Mouse (Mus musculus): ENCODE measurements around the gene Trabd2b.

The Trabd2b gene

DNA sequence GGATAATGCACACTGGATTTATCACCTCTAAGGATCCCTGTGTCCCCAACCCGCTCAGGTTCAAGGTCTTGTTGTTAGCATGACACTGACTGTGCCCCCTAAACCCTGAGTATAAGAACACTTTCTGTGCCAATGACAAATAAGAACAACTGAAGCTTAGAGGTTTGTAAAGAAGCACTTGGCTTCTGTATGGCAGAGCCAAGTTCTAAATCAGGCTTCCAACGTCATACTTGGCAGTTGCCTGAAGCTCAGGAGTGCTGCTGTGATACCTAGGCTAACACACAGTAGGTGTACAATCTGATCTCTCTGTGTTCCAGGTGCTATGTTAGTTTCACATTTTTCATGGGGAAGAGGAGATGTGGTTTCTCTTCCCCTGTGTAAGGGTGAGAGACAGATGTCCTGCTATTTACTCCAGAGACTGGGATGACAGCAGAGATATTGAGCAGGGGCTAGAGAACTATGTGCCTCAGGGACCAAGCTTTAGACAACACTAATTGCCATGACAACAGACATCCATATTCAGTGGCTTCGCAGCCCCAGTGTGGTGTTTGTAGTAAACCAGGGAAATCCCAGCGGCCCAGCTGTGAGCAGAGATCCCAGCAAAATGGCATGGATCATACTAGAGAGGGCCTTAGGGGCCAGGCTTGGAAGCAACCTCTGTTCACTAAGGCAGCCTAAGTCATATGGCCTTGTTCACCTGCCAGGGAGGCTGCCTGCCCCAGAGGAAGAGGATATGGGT is 89.3 kb downstream of the Trabd2b start:
- peak; percentile 40 for DNase-seq (ENCODE audit: low spot score in 2 of 2)

DNA sequence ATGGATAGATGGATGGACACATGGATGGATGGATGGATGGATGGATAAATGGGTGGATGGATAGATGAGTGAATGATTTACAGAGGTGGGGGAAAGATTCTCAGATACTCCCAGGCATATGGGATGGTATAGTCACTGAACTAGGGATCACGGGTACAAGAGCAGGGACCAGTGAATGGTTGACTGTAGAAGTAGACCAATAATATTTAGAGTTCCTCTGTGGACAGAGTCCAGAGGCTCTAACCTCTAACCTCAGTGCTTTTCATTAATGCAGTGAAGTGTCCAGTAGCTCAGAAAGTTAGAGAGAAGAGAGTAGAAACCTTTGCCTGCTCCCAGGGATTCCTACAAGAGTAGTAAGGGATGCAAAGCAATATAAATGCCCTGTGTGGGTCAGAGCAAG is 93.1 kb downstream of the Trabd2b start:
- no peak for DNase-seq (ENCODE audit: low spot score in 2 of 2)

DNA sequence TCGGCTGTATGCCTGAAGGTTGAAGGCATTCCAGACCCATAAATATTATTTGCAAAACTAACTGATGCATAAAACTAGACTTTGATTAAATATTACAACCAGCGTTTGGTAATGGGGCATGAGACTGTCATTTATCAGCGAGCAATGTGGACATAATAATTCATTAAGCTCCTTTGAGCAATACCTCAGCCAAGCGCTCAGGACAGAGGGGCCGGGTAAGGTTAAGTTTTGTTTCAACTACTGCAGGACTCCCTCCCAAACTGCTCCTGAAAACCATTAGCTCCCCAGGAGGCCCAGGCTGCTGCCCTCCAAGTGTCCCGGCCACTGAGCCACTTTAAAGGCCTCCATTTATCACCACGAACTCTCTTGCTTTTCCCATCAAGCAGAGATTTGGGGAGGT is 93.8 kb downstream of the Trabd2b start:
- no peak for DNase-seq (ENCODE audit: low spot score in 2 of 2)

DNA sequence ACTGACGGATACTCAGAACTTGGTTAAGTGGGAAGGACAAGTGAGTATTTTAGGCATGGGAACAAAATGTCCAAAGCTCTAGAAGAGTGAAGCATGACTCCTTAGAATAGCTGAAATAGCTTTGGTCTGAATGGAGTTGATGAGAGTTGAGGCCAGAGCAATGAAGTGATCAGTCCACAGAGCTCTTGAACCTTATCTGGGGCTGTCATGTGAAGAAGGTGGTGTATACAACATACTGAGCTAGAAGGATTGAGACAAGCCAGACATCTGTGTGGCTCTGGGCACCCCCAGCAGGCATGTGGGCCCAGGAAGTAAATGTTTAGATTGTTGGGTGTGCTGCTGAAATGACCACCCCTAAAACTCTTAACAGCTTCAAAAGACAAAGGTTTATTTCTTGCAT is 94.5 kb downstream of the Trabd2b start:
- no peak for DNase-seq (ENCODE audit: low spot score in 2 of 2)

DNA sequence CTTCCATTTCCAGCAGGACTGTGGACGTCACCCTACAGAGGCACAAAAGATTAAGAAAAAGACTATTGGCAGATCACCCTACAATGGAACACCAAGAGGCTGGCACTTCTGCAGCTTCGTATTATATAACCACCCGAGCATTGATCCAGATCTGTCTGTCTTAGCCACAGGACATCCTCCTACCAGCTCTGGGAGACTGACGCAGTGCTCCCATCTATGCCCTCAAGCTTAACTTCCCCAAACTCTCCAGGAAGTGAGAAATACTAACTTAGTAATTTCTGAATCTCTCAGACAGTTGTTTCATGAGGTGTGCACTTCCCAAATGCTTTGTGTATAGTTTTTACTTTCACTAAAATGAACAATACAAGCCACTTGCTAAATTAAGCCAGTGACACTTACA is 95.1 kb downstream of the Trabd2b start:
- no peak for DNase-seq (ENCODE audit: low spot score in 2 of 2)

DNA sequence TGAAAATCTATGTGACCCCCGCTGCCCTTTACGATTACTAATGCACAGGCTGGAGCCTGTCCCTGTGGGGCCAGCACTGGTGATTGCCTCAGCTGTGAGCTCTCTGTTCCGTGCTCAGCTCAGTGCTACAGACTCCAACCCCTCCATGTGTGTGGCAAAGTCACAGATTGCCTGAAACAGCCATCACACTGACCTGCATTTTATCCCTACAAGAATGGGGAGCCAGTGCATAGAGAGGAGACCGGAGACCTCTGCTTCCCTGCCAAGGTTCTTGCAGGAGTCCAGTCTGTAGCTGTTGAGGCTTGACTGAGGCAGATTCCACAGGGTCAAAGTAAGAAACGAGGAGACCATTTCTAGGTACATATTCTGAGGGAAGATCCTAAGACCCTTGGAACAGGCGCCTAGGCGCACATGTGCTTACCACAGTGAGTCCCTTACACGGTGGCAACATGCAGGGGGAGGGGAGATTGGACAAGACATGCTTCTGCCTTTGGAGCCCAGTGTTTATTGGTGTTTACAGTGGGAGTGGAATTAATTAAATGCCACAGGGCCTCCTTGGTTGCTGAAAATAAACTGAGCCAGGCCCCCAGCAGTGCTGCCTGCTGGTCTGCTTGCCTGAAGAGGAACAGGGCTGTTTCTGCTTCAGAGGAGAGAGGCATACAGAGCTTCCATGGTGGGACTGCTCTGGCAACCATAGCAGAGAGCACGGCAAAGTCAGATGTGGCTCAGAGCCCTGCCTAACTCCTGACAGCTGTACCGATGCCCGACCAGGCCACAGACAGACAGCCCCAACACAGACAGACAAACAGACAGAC is 97.9 kb downstream of the Trabd2b start:
- DNase-seq (ENCODE audit: low spot score in 2 of 2): no peak

DNA sequence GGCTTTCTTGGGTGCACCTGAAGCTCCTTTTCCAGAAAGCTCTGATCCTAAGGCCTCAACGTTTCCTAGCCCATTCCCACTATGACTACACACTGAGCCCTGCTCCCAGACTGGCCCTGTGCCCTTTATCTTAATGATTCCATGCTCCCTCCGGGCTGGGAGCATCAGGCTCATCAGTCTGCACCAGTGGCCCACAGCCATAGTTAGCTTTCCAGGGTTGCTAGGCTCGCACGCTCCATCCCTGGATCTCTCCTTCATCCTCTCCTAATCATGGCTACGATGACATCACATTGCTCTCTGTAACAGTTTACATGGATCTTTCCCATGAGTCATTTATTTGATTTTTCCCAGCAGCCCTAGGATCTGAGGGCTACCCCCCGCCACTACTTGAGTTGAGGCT is 103.1 kb downstream of the Trabd2b start:
- no peak for DNase-seq (ENCODE audit: low spot score in 2 of 2)

DNA sequence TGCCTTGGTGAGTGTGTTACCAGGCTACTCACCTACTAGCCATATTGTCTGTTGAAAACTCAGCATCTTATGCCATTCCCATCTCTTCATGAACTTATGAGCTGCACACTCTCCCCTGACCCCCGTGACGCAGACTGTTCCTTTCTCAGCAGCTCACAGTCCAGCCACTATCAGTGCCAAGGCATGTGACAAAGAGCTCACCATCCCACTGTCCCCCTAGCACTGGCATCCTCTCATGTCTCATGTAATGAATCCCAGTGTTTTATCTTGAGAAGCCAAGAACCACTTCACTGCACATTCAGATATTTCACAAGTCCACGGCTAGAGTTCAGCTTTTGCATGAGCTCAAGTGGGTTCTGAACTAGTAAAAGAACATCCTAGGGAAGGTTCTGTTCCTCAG is 105.1 kb downstream of the Trabd2b start:
- DNase-seq (ENCODE audit: low spot score in 2 of 2): no peak

DNA sequence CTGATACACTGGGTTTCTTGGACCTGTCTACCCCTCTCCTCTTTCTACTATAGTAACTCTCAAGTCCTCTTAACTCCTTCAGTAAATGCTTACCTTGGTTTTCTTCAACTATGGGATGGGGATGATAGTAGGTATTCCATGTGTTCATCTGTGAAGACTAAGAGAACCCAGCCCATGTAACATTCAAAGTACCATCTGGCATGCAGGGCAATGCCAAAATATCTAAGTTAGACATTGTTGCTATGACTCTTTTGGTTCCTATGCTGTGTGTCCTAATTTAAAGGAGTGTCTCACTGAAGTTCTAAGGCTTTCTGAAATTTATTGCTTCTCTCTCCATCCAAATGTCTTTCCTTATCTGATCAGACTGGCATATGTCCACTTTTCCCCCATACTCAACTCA is 106.6 kb downstream of the Trabd2b start:
- peak in 1 of 2 experiments; percentile 45 for DNase-seq (ENCODE audit: low spot score in 2 of 2)

DNA sequence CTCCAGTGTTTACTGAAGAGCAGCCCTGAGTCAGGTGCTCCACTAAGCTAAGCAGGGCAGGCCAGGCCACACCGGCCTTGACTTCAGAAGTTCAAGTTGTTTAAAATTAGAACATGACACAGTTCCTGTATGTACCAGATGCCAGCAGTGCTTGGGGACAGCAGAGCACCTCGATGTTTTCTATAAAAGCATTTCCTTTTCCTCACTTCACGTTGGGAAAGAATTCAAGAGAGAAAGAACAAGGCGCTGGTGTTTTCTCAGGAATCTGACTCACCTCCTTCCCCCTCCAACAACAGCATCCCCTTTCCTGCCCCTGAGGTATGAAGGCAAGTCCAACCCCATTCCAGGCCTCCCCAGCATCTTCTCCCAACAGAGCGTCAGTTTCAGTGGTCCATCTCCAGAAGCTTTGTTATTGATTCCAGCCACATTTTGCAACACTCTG is 108.8 kb downstream of the Trabd2b start:
- DNase-seq (ENCODE audit: low spot score in 2 of 2): peak in 1 of 2 experiments; percentile 17

DNA sequence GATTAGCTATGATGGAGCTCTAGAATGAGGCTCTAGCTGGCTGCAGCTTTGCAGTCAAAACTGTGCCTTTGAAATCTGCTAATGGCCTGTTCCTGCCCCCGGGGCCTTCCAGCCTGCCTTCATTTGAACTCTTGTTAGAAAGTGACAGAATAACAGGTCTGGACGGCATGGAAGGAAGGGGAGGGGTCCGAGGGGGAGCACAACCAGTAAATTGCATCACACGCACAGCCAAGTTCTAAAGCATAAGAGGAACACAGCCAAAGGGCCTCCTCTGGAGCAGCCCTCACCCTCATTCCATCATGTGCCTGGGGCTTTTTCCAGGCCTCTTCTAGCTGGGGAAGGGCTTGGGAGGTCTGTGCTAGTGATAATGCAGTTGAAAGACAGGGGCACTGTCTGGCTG is 110.1 kb downstream of the Trabd2b start:
- peak in 1 of 2 experiments; percentile 19 for DNase-seq (ENCODE audit: low spot score in 2 of 2)

DNA sequence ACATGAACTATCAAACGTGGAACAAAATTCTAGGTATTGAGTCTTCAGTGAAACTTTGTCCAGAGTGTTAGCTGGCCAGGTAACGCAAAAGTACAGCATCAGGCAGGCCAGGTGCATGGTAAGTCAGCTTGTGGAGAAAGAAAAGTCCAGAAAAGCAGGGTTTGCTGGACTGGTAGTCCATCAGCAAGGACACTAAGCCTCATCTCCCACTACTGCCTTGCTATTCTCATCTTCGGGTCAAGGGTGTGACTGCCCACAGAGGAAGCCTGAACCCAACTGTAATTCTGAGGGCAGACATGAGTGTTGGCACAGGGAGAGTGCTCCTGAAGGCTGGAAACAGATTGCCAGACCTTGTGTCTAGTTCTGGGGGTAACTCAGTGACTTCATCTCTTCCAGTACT is 111.5 kb downstream of the Trabd2b start:
- DNase-seq (ENCODE audit: low spot score in 2 of 2): peak in 1 of 2 experiments; percentile 6

DNA sequence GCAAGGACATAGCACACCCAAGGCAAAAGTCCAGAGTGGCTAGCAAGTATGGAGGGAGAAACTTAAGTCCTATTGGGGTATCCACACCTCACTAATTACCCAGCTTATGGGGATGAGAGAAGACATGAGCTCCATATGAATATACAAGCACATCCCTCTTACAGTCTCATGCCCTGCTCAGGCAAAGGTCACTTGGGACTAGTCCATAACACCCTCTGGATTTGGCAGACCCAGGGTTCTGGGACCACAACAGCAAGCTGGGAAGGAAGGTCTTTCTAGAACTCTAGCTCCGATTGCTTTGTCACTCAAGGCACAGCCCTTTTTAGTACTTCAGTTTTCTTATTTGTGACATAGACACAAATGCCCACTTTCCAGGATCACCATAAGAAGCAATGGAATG is 112.0 kb downstream of the Trabd2b start:
- peak in 1 of 2 experiments; percentile 10 for DNase-seq (ENCODE audit: low spot score in 2 of 2)

DNA sequence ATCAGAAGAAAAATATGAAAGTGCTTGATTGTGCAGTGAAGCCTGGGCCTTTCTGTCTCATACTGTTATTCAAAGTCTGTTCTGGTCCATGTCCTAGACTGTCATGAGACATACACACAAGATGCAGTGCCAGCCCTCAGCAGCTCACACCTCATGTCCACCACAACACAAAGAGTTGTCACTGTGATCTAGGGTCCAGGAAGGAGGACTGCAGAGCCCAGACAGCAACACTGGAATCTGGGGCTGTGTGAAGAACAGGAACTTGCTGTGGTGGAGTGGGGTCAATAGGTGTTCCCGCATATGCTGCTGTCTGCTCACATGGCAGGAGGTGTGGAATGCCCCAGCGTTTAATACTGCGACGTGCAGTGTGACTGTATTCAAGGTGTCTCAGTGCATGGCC is 112.8 kb downstream of the Trabd2b start:
- no peak for DNase-seq (ENCODE audit: low spot score in 2 of 2)

DNA sequence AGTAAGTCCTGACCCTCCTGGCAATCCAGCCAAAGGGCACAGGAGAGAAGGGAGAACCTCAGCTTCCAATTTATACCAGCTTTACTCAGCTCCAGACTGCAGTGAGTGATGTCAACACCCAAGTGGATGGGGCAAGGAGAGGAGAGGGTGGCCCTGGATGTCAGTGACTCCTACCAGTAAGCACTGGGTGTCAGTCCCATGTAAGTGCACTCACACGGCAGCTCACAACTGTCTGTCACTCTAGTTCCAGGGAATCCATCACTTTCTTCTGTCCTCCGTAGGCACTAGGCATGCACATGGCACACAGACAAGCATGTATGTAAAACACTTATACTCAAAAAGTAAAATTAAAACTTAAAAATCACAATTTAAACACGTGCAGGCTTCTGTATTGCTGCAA is 113.4 kb downstream of the Trabd2b start:
- DNase-seq (ENCODE audit: low spot score in 2 of 2): no peak

DNA sequence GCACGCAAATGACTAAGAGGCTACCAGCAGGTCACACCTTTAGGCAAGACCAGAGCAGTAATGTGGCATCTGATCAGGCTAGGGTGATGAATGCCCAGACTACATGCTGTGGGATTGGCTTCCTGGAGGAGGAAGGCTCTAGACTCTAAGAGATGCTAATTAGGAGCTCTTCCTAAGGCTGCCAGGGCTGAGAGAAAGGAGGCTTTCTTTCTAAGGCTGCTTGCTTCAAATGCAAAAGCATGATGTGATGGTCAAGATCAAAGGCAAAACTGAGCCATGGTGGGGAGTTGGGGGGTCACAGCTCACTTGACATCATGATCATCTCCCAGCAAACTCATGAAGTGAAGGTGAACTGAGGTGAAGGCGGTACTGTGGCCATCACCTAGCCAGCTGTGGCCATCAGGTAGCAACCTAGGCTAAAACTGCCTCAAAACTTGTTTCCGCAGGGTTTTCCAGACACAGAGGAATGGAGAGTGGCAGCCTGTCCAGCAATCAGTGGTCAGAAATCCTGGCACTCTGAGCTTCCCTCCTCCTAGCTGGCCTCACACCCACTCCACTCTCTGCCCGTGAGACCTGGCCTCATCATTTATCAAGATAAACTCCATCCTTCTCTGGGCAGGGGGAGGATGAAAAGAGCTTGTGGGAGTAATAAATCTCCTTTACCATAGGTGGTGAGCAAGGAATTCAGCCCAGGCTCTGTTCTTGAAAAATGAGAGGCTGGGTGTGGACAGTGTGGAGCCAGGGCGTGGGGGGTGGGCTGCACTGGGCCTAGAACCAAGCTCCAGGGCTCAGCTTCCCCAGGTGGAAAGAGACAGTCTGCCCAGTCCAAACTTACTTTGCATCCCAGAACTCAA is 117.0 kb downstream of the Trabd2b start:
- DNase-seq (ENCODE audit: low spot score in 2 of 2): no peak

DNA sequence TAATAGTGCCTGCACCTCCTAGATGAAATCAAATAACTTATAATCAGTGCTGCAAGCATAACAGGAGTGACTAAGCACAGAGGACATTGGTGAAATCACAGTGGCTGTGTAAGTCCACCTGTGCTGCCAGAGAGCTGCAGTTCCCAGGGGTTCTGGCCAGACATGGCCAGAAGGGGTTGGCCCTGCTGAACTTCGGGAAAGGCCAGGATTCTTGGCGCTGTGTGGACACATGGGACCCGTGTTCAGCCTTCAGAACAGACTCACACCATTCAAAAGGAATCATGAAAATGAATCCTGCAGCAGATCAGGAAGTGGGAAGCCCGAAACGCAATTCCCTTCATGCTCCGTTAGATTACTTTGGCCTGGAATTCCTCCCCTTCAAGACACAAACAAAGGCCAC is 125.1 kb downstream of the Trabd2b start:
- DNase-seq (ENCODE audit: low spot score in 2 of 2): no peak

DNA sequence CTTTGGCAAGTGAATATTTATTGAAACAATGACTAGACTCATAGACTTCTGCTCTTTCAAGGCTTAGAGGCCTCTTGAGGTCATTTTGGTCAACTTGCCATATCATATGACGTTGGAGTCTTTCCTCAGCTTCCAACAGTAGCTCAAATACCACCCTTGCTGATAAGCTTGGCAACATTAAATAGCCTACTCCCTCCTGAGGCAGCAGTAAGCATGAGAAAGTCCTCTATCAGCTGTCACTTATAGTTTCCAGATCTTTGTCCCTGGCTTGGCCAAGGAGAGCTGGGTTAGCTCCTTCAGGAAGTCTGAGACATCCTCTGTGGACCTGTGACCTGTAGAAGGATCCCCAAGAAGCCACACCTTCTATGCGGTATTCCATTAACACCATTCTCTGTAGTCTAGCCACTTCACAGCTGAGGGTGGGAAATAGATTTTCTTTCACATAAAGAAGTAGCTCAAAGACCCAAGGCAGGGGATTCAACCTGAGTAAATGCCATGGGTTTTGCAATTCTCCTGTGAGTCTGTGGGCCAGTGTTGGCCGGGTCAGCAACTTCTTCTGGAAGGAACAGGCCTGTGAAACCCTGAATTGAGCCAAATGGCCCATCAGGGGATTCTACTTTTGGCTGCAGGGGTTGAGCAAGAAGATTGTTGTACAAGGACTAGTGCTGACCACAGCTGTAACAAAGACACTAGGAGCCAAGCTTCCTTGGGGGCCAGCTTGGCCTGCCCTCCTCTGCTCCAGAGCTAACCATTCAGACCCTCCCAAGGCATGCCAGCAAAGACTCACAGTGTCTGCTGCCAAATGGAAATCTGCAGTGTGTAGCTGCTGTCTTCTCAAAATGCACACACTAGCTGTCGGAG is 127.6 kb downstream of the Trabd2b start:
- no peak for DNase-seq (ENCODE audit: low spot score in 2 of 2)

DNA sequence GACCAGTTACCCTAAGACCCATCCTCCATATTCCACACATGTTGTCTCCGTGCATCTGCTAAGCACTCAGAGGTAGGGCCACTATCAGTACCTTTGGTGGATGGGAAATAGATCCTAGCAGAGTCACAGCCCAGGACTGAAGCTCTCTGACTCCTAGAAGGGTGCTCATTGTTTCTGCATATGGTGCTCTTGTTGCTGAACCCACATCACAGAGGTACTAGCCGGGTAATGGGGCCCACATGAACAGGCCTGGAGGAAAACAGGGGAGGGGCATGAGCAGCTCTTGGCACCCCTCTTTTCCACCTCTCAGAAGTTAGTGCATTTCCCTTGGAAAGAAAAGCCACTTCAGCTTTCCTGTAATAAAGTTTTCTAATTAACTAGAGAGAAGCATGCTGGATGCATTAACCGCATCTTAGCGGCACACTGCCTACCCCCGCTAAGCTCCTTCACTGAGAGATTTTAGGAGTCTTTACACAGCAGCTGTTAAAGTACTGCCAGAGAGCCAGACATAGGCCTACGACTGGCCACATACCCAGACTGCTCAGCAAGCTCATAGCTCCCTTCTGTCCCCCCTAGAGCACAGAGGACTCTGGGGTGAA is 131.0 kb downstream of the Trabd2b start:
- no peak for DNase-seq (ENCODE audit: low spot score in 2 of 2)

DNA sequence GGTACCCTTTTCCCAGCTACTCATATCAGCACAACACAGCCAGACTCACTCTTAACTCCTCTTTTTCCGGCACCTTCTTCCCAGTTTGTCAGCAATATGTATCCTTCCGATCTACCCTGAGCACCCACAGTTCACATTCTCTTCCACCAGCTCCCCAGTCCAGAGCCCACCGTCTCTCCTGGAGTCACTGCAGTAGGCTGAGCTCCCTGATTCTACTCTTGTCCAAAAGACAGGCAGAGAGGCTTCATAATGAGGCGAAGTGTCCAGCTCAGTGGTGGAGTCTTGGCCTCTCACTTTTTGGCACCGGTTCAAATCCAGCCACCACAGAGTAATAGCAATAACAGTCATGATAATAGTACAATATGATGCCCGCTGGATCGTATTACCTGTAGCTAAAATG is 133.5 kb downstream of the Trabd2b start:
- no peak for DNase-seq (ENCODE audit: low spot score in 2 of 2)

DNA sequence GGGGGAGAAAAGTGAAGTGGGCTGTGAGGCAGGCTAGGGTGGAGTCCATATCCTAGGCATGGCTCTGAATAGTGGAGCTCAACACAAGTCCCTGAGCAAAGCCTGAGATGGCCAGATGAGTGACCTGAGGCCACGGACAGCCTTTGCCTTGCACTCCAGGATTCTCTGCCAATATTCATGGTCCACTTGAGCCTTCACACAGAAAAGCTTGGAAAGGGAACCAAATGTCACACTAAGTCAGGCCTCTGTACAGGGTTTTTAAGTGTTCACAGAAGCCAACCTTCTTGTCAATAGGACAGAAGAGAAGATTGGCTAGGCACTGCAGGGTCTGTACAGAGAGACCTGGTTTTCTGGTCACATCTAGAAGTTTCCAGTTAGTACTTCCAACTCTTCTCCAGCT is 134.7 kb downstream of the Trabd2b start:
- no peak for DNase-seq (ENCODE audit: low spot score in 2 of 2)
